Mouse (Mus musculus): ENCODE results near the gene Anapc2.
"Not testable (repeated sequence)": the region's sequence is repeated elsewhere in the genome, so short reads cannot be mapped to it uniquely, and the experiment has no call there.

DNA sequence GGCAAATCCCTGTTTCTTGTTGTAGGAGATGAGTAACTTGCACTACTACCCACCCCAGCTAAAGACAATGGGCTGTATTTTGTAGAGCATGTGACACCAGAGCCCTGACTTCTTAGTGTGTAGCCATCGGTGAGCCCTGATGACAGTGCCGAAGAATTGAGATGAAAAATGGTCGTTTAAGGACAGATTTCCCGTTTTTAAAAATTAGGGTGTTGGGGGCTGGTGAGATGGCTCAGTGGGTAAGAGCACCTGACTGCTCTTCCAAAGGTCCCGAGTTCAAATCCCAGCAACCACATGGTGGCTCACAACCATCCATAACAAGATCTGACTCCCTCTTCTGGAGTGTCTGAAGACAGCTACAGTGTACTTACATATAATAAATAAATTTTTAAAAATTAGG lies 15.0 kb upstream of the Anapc2 start:
- TF ChIP-seq ZMIZ1 (IDR thresholded peaks at IDR 0.05; ENCODE audit: low read depth, low read length); RAD21 (IDR thresholded peaks at IDR 0.05; ENCODE audit: low read depth, low read length); CTCF (conservative IDR thresholded peaks at IDR 0.05 in 1 of 2, IDR thresholded peaks at IDR 0.05 in 1 of 2; ENCODE audit: low read depth in 2 of 2, low read length in 2 of 2); POLR2AphosphoS2 (IDR thresholded peaks at IDR 0.05; ENCODE audit: low read depth, low read length); CHD2 (IDR thresholded peaks at IDR 0.05; ENCODE audit: low read length); MAX (IDR thresholded peaks at IDR 0.05; ENCODE audit: low read length); ZKSCAN1 (IDR thresholded peaks at IDR 0.05; ENCODE audit: borderline replicate concordance, low read depth, low read length); UBTF (IDR thresholded peaks at IDR 0.05; ENCODE audit: low read depth, low read length); EP300 (IDR thresholded peaks at IDR 0.05; ENCODE audit: low read length): not testable (repeated sequence)

Measured in CH12.LX (cell line).